Mouse (Mus musculus) embryonic stem cell, embryonic (primary cell): ENCODE measurements at regions not wholly inside any gene's neighbourhood (a gene's known extent, or its start where the extent isn't known, plus 50 kb on each side); places are given as distances from the start of the nearest gene placed in this dataset.

Experiments
- CTCF ChIA-PET, 4 experiments: fragments of 300-600 bp in 2 of 4; fragments of 350-600 bp in 2 of 4; sonication (Branson Sonifier 250); formaldehyde crosslinking; loops; one replicate each; lab custom pipeline; 2022; ENCODE audit warnings: inconsistent platforms in 2 of 4; lab: Charles Lee
- POLR2A ChIA-PET, 4 experiments: fragments of 300-600 bp in 2 of 4; fragments of 350-600 bp in 2 of 4; sonication (Branson Sonifier 250); formaldehyde crosslinking; loops; one replicate each; lab custom pipeline; 2022; ENCODE audit warnings: antibody characterized with exemption in 4 of 4, inconsistent platforms in 1 of 4; lab: Charles Lee

DNA sequence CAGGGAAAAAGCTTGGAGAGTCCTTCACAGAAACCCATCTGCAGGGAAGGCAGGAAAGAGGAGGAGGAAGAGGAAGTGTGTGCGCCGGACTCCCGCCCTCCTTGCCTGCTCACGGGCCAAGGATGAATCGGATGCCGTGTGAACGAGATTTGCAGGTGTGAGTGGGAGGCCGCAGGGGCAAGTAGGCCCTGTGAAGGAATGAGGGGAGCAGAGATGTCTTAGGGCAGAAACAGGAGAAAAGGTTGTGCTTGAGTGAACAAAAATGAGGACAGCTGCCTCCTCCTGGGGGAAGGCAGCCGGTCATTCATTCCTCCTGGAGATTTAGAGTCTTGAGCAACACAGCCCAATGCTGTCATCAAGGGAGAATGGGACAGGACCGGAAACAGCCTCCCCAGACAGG is 104.1 kb upstream of the Cdkn3 start:
- ChIA-PET CTCF (no interaction called here), POLR2A (interaction anchor here in 1 of 4 experiments (0.5 kb wide), 1 partner anchor 73 kb away, joined by 3 read pairs; no protein-coding TSS in a partner anchor)

- POLR2A ChIA-PET: no interaction called here
- CTCF ChIA-PET: no interaction called here
Measured at GRCm38 (mm10) chr14:46647319-46647974, 112.9 kb upstream of the Cdkn3 start.

GRCm38 (mm10) chr14:46646673-46647318 is 113.5 kb upstream of the Cdkn3 start:
- CTCF ChIA-PET: interaction anchor here in 1 of 4 experiments (0.6 kb wide), 1 partner anchor 1522 kb away, joined by 3 read pairs; no protein-coding TSS in a partner anchor
- POLR2A ChIA-PET: no interaction called here

DNA sequence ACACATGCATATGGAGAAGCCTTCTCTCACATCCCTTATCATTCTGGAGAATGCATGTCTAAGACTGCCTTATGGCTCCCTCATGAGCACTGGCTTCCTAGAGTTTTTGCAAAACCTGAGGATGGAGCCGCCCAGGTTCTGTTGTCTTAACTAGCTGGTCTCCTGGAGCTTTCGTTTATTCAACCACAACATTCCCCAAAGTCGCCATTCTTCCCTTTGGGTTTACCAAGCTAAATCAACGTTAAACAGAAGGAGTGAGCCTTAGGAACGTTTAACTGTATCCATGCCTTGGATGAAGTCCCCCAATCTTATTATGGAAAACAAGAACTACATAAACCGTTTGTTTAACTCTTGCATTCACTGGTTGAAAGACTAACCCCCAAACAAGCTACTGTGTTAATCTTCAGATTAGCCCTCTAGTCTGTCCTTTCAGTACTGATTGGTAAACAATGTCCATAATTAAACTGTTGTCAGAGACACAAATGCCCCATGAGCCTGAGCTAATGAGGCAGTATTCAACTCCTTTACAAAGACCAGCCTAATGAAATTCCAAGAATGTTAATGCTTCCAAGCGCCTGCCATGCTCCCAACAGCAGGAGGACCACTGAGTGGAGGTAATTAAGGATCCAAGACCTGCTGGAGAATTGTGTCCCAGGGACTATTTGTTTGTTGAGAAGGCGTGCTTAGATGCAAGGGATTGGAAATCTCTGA is 121.1 kb upstream of the Cdkn3 start:
- ChIA-PET CTCF (interaction anchor here in 1 of 4 experiments (1.3 kb wide), 1 partner anchor 83 kb away, joined by 3 read pairs; no protein-coding TSS in a partner anchor), POLR2A (no interaction called here)

- ChIA-PET POLR2A (no interaction called here), CTCF (interaction anchor here in 1 of 4 experiments (1.3 kb wide), 1 partner anchor 84 kb away, joined by 3 read pairs; no protein-coding TSS in a partner anchor)
Measured at GRCm38 (mm10) chr14:46638516-46638915, 121.8 kb upstream of the Cdkn3 start.

DNA sequence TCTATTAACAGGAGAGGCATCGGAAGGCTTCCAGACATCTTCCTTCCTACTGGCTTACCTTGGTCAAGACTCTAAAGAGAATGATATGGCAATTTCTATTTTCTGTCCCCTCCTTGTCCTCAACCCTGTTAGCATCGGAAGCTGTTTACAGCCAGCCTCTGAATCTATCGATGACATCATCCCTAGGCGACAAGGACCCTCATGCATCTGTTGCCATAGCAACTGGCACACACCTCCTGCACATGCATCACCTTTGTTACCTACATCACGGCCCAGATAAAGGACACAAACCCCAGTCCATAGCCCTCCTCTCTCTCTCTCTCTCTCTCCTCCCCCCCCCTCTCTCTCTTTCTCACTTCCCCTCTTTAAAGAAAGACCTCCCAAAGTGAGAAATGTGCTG is 123.1 kb upstream of the Cdkn3 start:
- ChIA-PET POLR2A (interaction anchor here in 1 of 4 experiments (0.6 kb wide), 1 partner anchor 23 kb away, joined by 3 read pairs; no protein-coding TSS in a partner anchor), CTCF (no interaction called here)

DNA sequence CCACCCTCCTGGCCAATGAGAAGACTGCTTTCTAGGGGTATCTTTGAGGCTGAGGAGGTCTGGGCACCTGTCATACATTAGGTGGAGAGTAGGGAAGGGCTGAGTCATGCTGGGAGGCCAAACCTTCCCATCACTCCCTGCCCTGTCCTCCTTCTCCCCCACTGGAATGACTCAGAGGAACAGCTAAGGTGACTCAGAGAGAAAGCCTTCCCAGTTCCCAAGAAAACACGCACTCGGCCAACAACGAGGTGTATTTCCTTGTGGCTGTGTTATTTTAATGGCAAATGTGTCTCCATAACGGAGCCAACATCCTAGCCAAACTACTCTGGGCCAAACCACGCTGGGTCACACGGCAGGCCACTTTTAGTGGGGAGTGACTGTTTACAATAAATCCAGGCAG is 124.0 kb upstream of the Cdkn3 start:
- POLR2A ChIA-PET: no interaction called here
- CTCF ChIA-PET: no interaction called here

DNA sequence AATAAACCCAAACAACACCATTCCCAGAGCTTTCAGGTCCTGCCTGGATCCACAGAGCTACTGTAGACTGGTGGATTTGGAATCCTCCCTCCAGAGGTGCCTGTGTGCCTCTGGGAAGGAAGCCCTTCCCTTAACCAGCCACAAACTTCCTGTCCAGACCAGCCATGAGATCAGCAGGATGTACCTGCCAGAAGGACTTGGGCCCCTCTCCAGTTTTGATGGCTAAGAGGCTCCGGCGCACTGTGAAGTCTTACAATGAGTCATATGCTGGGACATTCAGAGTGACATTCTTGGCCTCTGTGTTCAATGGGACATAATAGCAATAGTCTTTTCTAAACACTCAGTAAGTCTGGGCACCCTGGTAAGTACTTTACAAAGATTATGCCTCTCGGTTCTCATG is 125.0 kb upstream of the Cdkn3 start:
- ChIA-PET CTCF (interaction anchor here in 1 of 4 experiments (0.6 kb wide), 1 partner anchor 81 kb away, joined by 4 read pairs; no protein-coding TSS in a partner anchor), POLR2A (no interaction called here)

DNA sequence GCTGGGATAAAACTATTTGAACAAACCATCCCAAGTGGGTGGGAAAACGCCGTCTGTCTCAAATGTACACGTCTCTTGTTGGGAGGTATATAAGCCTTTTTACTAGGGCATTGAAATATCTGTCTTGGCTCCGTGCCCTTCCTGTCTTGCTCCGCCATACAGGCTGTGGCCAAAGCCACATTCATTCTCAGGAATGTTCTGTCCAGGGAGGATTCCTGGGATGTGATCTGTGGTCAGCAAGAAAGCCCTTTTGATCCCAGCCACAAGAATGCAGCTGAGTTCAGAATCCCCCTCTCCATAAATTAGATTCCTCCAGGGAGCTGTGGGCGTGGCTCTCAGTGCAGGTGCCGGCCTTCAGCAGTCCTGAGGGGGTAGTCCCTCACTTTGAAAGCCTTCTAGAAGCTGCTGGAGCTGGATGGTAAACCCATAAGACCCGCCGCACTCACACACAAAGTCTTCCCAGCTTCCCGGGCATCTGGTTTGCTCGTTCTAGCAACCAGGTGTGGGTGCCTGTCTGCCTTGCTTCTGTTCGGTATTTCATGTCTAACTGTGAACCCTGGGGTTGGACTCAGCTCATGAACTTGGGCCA is 125.6 kb upstream of the Cdkn3 start:
- ChIA-PET POLR2A (interaction anchor here in 1 of 4 experiments (0.6 kb wide), 1 partner anchor 935 kb away, joined by 3 read pairs; no protein-coding TSS in a partner anchor), CTCF (interaction anchor here in 1 of 4 experiments (0.6 kb wide), 1 partner anchor 81 kb away, joined by 4 read pairs; no protein-coding TSS in a partner anchor)

GRCm38 (mm10) chr14:46634251-46634650 is 126.1 kb upstream of the Cdkn3 start:
- ChIA-PET CTCF (no interaction called here), POLR2A (interaction anchor here in 1 of 4 experiments (0.6 kb wide), 1 partner anchor 935 kb away, joined by 3 read pairs; no protein-coding TSS in a partner anchor)

- ChIA-PET POLR2A (no interaction called here), CTCF (no interaction called here)
Measured at GRCm38 (mm10) chr14:46627690-46628089, 132.7 kb upstream of the Cdkn3 start.

DNA sequence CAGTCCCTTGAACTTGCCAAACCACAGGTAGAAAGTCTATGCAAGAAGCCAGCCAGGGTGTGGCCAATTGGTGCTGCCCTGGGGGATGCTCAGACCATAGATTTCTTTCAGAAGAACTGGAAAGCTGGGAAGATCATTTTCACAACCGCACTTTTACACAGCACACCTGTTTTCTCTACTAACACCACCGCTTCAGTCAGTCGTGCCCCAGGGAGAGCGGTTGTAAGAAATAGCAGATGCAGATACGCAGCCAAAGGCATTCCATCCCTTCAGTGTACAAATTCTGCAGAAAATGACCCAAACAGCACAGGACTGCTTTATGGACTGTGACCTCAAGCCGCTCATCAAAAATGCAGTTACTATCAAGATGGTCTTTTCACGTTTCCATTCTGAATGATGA is 134.6 kb upstream of the Cdkn3 start:
- POLR2A ChIA-PET: interaction anchor here in 1 of 4 experiments (0.7 kb wide), 2 partner anchors 62 to 82 kb away, joined by 3 to 4 read pairs; no protein-coding TSS in a partner anchor

DNA sequence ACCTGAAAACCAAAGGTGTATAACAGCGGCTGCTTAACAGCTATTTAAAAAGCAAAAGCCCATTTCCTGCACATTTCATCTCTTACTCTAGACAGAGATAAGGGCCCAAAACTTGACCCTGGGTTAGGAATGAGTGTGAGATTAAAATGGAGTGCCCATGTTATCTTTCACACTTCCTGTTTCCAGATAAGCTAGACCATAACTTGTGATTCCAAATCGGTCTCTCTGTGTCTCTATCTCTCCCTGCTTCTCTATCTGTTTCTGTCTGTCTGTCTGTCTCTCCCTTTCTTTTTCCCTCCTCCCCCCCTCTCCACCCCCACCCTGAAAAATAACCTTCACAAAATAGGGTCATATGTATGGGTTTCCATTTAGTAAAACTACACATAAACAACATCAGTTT is 136.7 kb upstream of the Cdkn3 start:
- ChIA-PET CTCF (no interaction called here), POLR2A (no interaction called here)

More for the DNA sequence above, 134.6 kb upstream of the Cdkn3 start:
- CTCF ChIA-PET: no interaction called here

GRCm38 (mm10) chr14:46616030-46616429 is 144.3 kb upstream of the Cdkn3 start:
- ChIA-PET POLR2A (no interaction called here), CTCF (no interaction called here)

DNA sequence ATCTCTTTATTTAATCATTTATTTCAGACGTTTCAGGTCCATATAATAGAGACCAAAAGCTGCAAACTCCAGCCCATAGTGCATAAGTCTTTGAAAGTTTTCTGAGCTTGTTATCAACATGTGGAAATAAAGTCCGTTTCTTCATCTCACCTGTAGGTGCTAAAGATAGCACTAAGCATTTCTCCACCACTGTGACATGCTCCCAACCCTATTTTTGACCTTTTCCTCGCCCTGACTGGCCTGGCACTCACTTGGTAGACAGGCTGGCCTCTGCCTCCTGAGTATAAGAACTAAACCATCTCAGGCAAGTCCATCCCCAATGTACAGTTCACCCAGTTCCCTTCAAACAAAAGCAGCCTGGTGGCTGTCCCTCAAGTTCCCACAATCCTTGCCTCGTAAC is 145.4 kb upstream of the Cdkn3 start:
- CTCF ChIA-PET: no interaction called here
- POLR2A ChIA-PET: no interaction called here

DNA sequence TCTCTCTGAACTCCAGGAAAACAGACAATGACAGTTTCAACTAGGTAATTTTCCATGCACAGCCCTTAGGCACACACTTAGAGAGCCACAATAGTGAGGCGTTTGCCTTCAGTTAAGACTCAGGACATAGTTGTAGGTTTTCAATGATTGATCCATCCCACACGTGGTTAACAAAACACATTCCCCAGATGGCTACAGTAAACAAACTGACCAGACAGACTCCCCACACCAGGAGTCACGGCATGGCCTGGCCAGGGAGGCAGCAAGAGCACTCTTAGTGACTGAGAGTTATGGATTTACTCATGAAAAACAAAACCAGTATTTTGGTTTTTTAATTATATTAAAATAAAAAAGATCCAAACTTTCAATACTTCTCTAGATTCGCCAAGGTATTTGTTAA is 146.6 kb upstream of the Cdkn3 start:
- ChIA-PET CTCF (no interaction called here), POLR2A (no interaction called here)

- POLR2A ChIA-PET: no interaction called here
- CTCF ChIA-PET: no interaction called here
Measured at GRCm38 (mm10) chr14:46613211-46613610, 147.1 kb upstream of the Cdkn3 start.

DNA sequence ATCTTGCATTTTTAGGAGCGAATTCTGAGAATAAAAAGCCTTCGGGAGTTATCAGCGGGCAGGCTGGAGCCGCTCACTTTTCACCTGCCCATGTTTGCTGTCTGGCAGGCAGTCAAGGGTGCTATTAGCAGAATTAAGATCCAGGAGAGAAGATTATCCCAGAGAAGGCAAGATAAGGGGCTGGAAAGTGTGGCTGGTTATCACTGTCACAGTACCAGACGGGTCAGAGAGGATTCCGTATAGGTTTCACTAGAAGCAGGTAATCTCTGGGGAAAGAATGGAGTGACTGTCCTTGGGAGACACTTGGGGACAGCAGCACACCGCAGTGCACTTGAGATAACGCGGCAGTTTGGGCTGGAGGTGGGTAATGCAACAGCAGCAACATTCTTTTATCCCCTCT is 147.8 kb upstream of the Cdkn3 start:
- POLR2A ChIA-PET: no interaction called here

DNA sequence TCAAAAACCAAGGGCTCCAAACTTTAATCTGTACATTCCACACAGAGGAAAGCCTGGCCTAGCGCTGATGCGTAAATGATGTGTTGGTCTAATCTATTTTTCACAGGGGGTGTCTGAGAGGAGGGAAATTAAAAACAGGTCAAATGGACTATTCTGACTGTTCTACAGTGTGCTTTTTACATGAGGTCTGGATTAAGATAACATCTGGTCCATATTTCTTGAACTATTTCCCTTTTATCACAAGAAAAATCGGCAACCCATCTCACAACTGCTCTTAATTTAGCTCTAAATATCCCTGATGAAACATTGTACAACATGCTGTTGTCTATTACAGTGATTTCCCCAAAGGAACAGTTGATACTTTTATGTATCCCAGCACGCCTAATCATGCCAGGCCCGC is 149.4 kb upstream of the Cdkn3 start:
- POLR2A ChIA-PET: no interaction called here
- CTCF ChIA-PET: no interaction called here

More for the DNA sequence above, 147.8 kb upstream of the Cdkn3 start:
- CTCF ChIA-PET: no interaction called here
